Mouse (Mus musculus) retina, embryonic 14.5 days (tissue): ENCODE measurements around the gene Tfeb.

Experiments used
- DNase-seq: peaks from one replicate; pipeline ENCODE4 v3.0.0-alpha.2; 2015; ENCODE audit warnings: low spot score

Gene Tfeb

DNA sequence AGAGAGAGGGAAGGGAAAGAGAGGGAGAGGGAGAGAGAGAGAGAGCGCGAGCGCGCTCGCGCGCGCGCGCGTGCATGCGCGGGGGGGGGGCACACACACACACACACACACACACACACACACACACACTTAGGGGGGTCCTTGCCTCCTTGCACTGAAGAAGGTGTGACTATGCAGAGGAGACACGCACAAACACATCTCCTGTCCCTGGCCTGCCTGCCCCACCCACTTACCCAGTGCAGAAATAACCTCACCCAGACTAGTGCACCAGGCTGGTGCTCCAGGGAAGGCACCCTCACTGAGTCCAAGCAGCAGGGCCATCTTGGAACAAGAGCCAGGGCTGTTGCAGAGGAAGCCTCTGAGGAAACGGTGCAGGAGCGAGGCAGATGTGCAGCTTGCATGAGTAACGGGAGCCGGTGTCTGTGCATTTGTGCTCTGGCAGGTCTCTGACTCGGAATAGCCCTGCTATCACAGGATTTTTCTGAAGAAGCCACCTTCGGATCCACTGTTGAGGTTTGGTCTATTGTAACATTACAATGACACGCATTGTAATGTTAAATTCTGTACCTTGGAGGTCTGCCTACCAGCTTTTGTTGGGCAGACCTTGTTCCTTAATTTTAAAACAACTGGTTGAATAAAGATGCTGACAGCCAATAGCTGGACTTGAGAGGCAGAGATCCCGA lies 23.8 kb upstream of the Tfeb start:
- DNase-seq: no peak

DNA sequence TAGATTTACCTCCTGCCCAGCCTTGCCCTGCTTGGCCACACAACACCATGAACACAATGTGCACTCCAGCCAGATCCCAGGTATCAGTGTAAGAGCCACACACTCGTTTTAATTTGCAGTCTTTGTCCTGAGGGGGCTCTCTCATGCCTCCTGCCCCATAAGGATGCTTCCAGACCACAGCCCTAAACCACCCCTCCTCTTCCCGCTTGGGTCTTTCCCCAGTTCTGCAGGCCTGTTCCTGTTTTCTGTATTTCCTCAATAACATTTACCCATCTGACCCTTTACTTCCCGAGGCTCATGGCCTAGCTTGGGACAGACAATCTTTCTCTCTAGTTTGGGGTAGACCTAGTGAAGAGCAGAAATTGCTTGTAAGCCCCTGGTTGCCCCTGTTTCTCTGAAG lies 21.8 kb upstream of the Tfeb start:
- no peak for DNase-seq

DNA sequence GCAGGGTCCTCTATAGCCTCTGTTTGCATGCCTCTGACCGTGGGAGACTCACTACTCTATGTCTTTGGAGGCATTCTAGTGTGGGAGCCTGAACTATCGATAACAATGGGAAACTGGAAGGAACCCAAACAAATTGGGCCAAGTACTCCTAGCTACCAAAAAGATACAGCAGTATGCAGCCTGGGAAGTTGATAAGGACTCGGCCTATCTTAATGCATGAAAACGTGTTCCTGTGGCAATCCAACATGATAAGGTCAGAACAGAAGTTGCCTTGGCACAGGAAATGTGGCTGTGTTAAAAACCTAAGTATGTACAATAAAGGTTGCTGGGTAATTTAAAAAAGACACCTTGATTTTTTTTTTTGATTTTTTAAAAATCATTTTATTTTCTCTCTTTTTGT lies 15.6 kb upstream of the Tfeb start:
- DNase-seq: no peak

- DNase-seq: no peak
These were observed 10.3 kb upstream of the Tfeb start, which contains the start of gene Pgc for GRCm38 (mm10) chr17:47726566-47726965. Gene Pgc (plus strand): TSS chr17:47726842.

DNA sequence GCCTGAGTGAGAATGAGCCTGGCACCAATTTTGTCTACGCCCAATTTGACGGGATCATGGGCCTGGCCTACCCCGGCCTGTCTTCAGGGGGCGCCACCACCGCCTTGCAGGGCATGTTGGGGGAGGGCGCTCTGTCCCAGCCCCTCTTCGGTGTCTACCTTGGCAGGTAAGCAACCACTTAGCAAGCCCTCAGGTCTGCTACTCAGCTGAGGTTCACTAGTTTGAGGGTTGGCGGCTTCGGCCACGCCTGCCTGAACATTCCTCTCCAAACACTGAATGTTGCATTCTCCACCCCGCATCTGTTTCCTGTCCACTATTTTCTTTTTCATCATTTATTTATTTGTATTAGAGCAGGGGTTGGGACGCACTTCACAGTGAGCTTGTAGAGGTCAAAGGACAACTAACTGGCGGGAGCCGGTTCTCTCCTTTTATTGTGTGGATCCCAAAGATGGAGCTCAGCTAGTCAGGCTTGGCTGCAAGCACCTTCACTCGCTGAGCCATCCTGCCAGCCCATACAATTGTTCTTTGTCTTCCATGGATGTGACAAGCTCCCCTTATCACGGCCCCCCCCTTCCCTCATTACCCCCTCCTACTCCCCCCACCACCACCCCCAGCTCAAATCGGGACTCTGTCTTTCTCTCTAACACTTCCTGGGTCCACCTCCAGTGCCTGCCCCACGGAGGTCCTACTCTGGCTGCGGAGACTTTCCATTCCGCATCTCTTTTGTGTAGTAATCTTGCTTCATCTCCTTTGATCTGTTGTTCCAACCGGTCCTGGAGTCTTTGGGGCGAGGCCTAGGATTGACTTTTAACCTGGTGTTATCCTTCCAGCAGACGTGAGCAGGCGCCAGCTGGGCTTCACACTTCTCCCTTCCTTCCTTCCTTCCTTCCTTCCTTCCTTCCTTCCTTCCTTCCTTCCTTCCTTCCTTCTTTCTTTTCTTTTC lies 5.9 kb upstream of the Tfeb start:
- no peak for DNase-seq

DNA sequence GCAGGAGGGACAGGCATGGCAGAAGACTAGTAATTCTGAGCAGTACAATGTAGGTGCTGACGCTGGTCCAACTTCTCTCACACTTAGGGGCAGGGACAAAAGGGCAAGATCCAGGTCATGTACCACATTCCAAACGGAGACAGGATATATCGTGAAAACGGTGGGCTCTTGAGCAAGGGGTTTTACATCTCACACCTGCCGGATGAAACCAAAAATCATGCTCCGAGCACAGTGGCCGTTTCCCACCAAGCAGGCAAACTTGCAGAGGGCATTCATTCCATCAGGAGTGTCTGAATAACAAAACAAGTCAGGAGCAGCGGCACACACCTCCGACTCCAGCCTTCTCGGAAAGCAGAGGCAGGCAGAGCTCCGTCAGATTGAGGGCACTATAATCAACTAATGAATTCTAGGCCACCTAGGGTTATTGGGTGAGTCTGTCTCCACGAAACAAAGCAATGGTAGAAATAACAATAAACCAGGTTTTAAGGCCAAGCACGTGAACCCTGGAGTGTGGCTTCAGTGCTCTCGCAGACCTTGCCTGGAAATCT lies 1.2 kb upstream of the Tfeb start:
- no peak for DNase-seq

DNA sequence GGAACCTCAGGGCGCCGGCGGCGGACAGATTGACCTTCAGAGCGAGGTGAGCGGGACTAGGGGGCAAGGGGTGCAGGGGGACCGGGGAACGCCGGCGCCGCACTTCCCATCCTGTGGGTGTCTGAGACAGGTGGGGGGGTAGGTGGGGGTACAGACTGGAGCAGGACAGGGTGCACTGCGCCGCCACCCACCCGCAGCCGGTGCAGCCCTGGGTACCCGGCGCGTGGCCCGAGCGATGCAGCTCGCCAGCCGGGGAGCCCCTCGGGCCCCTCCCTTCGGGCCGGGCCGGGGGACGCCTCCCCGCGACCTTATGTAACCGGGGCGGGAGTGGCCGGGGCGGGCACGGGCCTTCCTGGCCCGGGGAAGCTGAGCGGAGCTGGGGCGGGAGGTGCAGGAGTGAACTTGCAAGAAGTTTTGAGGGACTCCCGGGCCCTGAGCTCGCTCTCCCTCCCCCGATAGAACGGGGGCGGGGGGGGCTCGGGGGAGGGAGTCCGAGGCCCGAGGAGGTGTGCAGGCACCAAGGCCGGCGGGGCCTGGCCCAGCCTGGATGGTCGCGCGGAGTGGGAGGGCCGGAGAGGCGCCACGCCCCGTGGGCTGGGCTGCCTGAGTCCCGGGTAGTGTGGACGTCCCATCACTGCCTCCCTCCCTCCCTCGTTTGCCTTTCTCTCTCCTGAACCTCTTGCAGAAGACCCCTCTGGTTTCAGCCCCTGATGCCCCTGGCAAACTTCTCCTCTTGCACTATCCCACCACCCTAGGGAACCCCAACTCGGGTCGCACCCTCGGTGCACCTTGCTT lies 638 bp downstream of the Tfeb start:
- peak; percentile 72 for DNase-seq

GRCm38 (mm10) chr17:47738066-47738878 lies 1.4 kb downstream of the Tfeb start:
- peak; percentile 51 for DNase-seq

DNA sequence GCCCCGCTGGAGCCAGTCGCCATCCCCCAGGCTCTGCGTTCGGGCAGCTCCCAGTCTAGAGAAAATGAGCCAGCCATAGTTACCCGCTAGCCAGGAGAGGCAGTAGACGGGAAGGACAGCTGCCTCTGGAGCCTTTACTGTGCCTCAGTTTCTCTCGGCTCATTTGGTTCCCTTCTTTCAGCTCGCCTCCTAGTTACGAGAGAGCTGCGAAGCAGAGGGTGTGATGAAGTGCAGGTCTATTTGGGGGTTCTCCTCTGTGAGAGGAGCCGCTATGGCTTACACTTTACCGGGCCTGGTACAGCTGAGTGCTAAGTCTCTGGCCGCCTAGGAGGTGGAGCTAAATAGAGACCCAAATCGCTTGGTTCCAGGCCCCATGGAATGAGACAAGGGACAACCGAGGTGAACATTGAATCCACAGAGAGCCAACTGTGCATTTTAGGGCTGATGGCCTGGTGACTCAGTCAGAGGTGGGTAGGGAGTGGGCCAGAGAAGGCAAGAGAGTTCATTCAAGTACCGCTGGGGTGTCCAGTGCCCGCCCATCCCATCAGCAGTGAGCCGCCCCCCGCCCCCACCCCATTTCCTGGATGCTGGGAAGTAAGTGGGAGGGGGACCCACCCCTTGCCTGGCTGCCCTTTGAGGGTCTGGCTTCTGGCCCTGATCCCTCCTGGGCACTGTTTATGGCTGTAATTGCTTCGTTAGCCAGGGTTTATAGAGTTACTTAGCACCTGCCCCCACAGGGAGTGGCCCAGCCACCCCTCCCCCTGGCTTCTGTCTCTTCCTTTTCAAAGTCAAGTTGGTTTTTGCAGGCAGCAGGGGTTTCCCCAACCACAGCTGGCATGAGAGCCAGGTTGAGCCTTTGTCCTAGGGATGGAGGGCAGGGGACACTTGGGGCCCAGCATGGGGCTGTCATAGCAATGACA lies 2.3 kb downstream of the Tfeb start:
- DNase-seq: peak; percentile 56

DNA sequence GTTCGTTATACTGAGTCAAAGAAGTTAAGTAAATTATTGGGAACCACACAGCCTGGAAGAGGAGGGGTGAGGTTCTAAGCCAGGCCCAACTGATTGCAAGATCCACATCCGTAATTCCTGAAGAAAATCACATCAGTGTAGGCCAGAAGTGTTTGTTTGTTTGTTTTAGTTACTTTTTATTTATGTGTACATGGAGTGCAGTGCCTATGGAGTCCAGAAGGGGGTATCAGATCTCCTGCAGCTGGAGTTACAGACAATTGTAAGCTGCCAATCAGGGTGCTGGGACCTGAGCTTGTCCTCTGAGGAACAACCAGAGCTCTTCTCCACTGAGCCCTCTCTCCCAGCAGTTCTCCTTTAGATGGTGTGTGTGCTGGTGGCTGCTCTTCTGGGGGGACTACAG lies 3.4 kb downstream of the Tfeb start:
- DNase-seq: peak; percentile 45

DNA sequence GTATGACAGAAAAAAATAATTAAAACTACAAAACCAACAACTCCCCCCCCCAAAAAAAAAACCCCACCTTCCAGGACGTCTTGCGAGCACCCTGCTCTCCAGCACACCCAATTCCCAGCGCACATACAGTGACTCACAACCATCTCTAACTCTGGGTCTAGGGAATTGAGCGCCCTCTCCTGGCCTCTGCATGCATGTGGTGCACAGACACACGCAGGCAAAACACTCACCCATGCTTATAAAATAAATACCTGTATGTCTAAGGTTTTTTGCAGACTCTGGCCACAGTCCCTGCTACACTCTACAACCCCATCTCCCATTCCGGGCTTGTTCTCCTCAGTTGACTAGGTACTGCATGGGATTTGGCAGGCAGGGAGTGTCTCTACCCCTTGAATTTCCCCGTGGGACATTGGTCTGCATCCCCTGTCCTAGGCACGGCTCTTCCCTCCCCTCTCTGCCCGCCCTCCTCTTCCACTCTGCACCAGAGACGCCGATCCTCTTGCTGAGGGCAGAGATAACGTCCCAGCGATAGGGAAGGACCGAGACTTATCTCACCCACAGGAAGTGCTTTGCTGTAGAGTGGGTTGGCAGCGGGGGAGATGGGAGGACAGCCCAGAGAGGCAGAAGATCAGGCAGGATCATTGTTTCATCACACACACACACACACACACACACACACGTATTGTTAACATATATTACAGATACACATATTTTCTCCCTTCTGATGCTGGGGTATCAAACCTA lies 6.3 kb downstream of the Tfeb start:
- DNase-seq: no peak

GRCm38 (mm10) chr17:47744086-47744485 lies 7.3 kb downstream of the Tfeb start:
- no peak for DNase-seq

DNA sequence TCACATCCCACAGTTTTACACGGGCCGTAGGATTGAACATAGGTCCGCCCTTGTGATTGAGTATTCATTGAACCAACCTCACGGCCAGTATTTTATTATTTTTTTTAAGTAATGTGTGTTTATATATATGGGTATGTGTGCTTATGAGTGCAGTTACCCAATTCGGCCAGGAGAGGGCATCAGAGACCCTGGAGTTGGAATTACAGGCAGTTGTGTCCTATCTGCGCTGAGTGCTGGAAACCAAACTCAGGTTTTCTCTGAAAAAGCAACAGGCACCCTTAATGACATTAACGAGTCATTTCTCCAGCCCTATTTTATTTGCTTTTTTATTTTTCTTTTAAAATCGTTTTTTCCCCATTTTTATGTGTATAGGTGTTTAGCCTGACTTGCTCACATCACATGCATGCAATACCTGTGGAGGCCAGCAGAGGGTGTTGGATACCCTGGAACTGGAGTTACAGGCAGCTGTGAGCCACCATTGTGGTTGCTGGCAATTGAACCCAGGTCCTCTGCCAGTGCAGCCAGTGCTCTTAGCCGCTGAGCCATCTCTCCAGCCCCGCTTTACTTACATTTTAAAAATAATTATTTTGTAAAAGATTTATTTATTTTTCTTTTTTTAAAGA lies 8.0 kb downstream of the Tfeb start:
- DNase-seq: peak; percentile 25

DNA sequence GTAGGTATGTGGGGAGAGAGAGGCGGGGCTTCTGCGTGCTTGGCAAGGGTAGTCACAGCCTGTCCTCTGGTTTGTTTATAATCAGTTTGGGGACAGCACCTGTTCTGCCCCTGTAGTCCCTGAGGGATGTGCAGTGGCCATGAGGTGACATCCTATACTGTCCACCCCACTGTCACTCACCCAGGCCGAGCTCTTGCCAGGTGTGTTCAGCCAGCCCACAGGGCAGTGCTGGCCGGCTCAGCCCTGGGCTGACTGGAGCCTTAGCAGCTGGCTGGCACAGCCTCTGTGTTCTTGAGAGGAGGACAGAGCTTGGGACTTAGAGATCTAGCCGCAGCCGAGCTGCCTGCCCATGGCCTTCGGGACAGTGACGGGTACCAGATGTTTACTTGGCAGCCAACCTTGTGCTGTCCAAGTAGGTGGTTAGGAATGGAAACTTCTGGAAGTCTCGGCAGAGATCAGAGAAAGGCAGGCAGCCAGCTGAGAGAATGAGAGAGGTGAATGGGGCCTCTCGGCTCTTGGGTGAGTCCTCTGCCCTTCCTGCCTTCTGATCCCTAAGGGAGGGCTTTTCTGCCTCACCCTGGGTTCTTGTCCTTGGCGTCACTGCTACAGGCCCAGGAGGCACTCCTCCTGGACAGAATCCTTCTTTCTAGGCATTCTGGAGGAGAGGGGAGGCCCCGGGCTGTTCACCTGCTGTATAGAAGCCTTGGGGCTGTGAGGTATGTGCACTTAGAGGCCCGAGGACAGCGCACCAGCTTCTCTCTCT lies 12.1 kb downstream of the Tfeb start:
- no peak for DNase-seq

DNA sequence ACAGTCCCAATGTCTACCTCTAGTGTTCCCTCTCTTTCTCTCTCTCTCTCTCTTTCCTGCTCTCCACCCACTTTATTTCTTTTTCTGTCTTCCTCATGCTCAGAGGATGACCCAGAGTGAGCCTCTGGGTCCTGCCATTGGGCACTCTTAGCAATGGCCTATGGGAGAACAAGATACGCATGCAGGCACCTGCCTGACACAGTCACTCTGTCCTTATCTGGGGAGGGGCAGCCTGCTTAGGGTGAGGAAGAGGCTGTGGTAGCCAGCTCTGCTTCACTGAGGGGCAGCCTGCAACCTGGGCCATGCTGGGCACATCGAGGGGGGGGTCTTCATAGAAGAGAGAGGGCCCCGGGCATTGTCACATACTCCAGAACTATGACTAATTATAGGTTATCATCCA lies 12.8 kb downstream of the Tfeb start:
- DNase-seq: no peak

DNA sequence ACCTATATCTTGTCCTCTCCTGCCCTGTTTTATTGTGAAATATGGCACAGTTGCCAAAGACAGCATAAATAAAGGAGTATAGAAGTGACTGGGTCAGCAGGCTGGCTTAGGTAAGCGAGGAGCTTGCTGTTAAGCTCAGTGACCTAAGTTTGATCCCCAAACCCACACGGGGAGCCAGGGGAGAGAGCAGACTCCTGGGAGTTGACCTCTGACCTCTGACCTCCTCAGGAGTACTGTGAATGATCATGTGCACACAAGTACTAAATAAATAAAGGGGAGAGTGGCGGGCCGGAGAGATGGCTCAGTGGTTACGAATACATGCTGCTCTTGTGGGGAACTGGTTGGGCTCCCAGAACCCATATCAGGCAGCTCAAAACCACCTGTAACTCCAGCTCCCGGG lies 13.3 kb downstream of the Tfeb start:
- no peak for DNase-seq

DNA sequence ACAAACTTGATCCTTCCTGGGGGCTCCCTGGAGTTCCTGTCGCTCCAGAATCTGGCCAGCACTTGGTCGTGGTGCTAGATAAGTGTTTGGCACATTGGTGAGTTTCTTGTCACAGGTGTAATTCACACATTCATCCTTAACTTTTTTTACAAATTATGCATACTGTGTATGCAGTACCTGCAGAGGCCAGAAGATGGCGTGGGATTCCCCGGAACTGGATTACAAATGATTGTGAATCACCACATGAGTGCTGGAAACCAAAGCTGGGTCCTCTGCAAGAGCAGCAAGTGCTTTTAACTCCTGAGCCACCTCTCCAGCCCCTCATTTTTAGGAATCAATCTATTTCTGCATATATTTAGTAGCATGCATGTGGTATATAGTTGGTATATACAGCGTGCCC lies 15.0 kb downstream of the Tfeb start:
- no peak for DNase-seq

DNA sequence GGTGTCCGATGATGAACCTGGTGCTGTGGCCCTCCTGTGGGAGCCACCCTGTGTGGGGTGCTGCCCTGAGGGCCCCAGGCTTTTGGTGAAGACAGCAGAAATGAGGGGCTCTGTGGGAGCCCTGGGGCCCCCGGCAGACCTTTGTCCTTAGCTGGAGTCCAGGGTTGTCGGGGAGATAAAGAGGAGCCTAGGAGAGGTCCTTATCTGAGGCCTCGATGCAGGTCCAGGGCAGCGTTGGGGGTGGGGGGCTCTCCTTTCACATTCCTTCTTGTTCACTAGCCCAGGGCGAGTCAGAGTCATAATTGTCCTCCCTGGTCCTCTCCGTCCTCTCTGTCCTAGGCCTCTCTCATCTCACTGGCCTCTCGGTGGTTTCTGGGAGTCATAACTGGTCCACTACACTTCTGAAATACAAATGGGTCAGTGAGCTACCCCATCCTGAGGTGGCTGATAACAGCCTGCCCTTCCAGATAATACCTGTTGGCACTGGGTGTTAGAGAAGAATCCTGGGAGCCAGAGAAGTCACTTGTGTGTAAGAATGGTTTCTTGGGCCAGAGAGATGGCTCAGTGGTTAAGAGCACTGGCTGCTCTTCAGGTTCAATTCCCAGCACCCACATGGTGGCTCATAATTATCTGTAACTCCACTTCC lies 16.4 kb downstream of the Tfeb start:
- no peak for DNase-seq
